Mouse (Mus musculus) adrenal gland (tissue): ENCODE results near the gene Ccdc85c.

Source experiments
- intact Hi-C: fragments of 180-260 bp; cut with DNase I; formaldehyde crosslinking; loops from one replicate; pipeline ENCODE4 v1.15.1; 2025

Gene Ccdc85c

DNA sequence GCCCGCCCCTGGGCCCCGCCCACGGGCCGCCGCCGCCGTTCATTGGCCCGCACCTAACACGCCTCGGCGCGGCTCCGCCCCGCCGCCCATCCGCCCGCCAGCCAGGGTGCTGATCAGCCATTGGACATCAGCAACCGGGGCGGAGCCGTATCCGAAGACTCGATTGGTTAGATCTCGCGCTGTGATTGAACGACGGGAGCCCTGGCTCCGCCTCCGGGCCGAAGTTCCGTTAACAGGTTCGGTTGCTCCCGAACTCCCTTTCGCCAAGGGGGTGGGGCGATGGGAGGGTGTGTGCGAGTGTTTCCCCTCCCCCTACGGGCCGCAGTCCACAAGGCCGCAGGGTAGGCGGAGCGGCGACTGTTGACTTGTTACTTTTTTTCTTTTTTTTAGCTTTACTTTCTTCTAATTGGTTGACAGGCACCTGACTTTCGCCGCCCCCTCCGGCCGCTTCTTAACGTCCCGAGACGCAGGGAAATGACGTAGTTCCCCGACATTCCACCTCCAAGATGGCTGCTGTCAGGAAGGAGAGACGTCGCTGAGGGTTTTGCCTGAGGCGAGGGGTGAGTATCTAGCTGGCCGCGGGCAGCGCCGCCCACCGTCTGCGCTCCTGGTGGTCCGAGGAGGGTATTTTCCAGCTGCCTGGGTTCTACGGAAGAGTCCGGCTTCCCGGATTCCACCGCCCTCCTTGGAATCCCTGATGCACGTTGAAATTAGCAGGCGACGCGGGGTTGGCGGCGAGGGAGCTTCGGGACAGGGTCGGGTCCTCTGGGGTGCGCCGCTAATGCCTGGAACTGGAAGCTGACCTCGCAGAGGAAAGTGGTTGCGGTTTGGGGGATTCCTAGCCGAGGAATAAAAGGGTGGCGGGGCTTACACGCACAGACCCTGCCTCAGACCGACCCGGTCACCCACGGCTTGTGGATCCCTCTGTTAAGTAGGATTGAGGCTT is 95.6 kb downstream of the Ccdc85c start, which contains the start of gene Ccnk:
Ccnk (plus strand) TSS at position 259 of the 946 bp plus-strand sequence.
- intact Hi-C loops = no loop called here

- intact Hi-C loops = no loop called here
These were observed 96.1 kb downstream of the Ccdc85c start, which contains the start of gene Setd3 for GRCm38 (mm10) chr12:108179246-108179320. TSS of gene Setd3 (minus strand) at chr12:108179314.

DNA sequence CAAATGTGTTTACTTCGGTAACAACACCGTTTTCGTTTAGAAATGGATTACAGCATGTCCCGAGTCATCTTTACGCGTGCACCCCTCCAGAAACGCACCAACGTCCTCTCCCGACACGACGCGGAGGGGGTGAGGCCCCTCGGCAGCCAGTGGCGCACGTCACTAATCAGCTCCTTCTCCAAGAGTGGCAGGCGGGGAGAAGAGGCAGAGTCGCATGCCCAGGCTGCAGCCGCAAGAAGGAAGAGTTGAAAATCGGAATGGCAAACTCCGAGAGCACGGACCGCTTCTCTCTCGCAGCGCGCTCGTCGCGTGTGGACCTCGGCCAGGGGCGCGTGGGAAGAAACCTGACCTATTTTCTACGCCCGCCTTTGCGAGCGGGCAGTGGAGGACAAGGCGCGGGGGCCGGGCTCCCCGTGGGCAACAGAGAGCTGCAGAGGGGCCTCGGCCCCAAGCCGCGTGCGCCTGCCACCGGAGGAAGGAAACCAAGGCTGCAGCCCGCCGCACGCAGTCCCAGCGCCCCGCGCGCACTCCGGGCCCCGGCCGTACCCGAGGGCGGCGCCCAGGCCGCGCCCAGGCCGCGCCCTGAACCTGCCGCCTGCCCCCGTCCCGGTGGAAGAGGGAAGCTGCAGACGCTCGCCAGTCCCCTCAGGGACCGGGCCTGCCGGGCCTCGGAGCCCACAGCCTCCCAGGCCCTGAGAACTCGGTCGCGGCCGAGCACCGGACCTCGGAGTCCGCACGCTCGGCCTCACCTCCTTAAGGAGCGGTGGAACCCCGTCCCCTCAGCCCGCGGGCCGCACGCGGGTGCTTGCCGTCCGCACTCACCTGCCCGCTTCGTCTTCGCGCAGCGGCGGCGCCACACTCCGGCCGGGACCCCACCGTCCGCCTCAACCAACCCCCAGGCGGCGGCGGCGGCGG is 96.6 kb downstream of the Ccdc85c start:
- intact Hi-C loops = no loop called here

GRCm38 (mm10) chr12:108176366-108176765 is 98.9 kb downstream of the Ccdc85c start:
- intact Hi-C loops = no loop called here

- intact Hi-C loops = no loop called here
These were observed 100.4 kb downstream of the Ccdc85c start for GRCm38 (mm10) chr12:108174606-108175505.

DNA sequence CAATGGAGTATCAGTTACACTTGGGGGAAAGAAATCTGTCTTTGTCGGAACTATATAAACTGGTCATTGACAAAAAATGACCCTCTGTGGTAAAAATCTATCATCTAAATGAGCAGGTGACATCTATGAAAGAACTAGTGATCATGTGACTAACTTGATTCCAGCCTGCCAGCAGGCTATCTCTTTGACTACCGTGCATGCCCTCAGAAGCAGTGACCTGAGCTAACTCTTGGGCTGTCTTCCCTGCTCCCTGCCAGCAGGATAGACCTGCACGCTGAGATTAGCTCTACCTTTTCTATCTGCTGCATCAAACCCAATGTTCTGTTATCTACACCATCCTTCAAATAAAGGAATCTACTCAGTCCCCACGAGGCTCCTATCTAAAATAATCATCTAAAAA is 102.6 kb downstream of the Ccdc85c start:
- intact Hi-C loops = no loop called here

GRCm38 (mm10) chr12:108171336-108171735 is 103.9 kb downstream of the Ccdc85c start:
- intact Hi-C loops = no loop called here

DNA sequence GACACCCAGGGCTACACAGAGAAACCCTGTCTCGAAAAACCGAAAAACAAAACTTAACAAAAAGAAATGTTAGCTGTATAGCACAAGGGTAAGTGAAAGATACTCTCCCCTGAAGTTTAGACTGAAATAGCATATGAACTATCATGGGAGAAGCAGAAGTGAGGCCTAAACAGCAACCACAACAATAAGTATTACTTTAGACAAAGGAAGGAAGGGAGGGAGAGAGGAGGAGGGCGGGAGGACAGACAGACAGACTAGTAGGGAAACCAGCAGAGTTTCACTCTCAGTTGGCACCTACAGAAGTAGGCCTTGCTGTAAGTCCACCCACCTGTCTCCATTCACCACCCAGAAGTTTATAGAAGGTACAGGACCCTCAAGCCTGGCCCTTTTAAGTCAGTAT is 104.8 kb downstream of the Ccdc85c start:
- intact Hi-C loops = no loop called here

- intact Hi-C loops = no loop called here
These were observed 106.3 kb downstream of the Ccdc85c start for GRCm38 (mm10) chr12:108168909-108169308.

GRCm38 (mm10) chr12:108163706-108164105 is 111.5 kb downstream of the Ccdc85c start:
- intact Hi-C loops = no loop called here

DNA sequence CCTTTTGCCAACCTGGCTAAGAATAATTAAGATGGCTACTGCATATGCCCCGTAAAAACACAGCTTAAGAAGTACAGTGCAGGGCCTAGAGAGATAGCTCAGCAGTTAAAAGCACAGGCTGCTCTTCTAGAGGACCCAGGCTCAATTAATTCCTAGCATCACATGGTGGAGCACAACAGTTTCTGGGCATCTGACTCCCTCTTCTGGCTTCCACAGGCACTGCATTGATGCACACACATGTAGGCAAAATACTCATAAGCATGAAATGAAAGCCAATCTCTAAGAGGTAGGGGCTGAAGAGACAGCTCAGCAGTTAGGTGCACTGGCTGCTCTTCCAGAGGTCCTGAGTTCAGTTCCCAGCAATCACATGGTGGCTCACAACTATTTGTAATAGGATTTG is 113.2 kb downstream of the Ccdc85c start:
- intact Hi-C loops = no loop called here

DNA sequence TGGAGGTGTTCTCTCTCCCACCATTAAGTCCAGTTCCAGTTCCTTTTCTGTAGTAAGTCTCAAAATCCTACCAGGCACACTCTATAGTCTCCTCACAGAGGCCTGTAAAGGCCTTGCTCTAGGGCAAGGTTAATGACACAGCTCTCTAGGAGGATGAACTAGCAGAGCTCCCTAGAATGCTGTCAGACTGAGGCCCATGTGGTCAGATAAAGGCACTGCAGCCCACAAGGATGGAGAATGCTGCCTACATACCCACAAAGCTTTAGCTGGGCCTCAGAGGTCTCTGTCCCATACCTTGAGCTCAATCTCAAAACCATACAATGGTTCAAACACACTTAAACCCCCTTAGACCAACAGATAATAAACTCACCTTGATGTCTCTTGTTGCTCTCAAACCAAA is 115.4 kb downstream of the Ccdc85c start:
- intact Hi-C loops = no loop called here
